Mouse (Mus musculus): Measurements from ENCODE around the gene Zdhhc1. TPM values are rescaled to one million over a fixed set of nuclear protein-coding genes. Genes with fewer than 3 reads are reported as not detected.
A peak's percentile ranks its signal among the peaks of the same experiment; 100 is the strongest.

Gene Zdhhc1
- total RNA-seq, 2 experiments from 2014 or later = 41.8 to 42.5 TPM

GRCm38 (mm10) chr8:105518436-105519313 lies 22.0 kb upstream of the Zdhhc1 start, which contains the start of gene Hsd11b2:
Gene Hsd11b2, plus strand, starts transcription at chr8:105518755.
- peak; percentile 18 to 50 for DNase-seq (ENCODE audit: low spot score in 2 of 2)

GRCm38 (mm10) chr8:105517346-105517745 lies 20.6 kb upstream of the Zdhhc1 start:
- no peak for DNase-seq (ENCODE audit: low spot score in 2 of 2)

- peak; percentile 77 to 82 for DNase-seq (ENCODE audit: low spot score in 2 of 2)
Measured at GRCm38 (mm10) chr8:105516018-105516645, 19.4 kb upstream of the Zdhhc1 start.

GRCm38 (mm10) chr8:105514656-105515055 lies 18.0 kb upstream of the Zdhhc1 start:
- no peak for DNase-seq (ENCODE audit: low spot score in 2 of 2)

GRCm38 (mm10) chr8:105514194-105514593 lies 17.5 kb upstream of the Zdhhc1 start:
- DNase-seq (ENCODE audit: low spot score in 2 of 2) = no peak

GRCm38 (mm10) chr8:105509997-105510735 lies 13.5 kb upstream of the Zdhhc1 start:
- DNase-seq (ENCODE audit: low spot score in 2 of 2) = no peak

GRCm38 (mm10) chr8:105508758-105509157 lies 12.1 kb upstream of the Zdhhc1 start:
- DNase-seq (ENCODE audit: low spot score in 2 of 2) = no peak

GRCm38 (mm10) chr8:105506977-105507376 lies 10.3 kb upstream of the Zdhhc1 start:
- DNase-seq (ENCODE audit: low spot score in 2 of 2) = no peak

GRCm38 (mm10) chr8:105504617-105505016 lies 7.9 kb upstream of the Zdhhc1 start:
- DNase-seq (ENCODE audit: low spot score in 2 of 2) = no peak

GRCm38 (mm10) chr8:105499787-105500186 lies 3.1 kb upstream of the Zdhhc1 start:
- DNase-seq (ENCODE audit: low spot score in 2 of 2) = no peak

- no peak for DNase-seq (ENCODE audit: low spot score in 2 of 2)
Measured at GRCm38 (mm10) chr8:105495350-105496302, 1.1 kb downstream of the Zdhhc1 start.

- DNase-seq (ENCODE audit: low spot score in 2 of 2) = no peak
Measured at GRCm38 (mm10) chr8:105494566-105494965, 2.1 kb downstream of the Zdhhc1 start.

- no peak for DNase-seq (ENCODE audit: low spot score in 2 of 2)
Measured at GRCm38 (mm10) chr8:105493495-105493894, 3.2 kb downstream of the Zdhhc1 start.

- no peak for DNase-seq (ENCODE audit: low spot score in 2 of 2)
Measured at GRCm38 (mm10) chr8:105489281-105489680, 7.4 kb downstream of the Zdhhc1 start.

- DNase-seq (ENCODE audit: low spot score in 2 of 2) = no peak
Measured at GRCm38 (mm10) chr8:105488082-105488481, 8.6 kb downstream of the Zdhhc1 start.

GRCm38 (mm10) chr8:105484392-105484791 lies 12.3 kb downstream of the Zdhhc1 start:
- no peak for DNase-seq (ENCODE audit: low spot score in 2 of 2)

GRCm38 (mm10) chr8:105484030-105484368 lies 12.7 kb downstream of the Zdhhc1 start:
- no peak for DNase-seq (ENCODE audit: low spot score in 2 of 2)

GRCm38 (mm10) chr8:105483212-105484029 lies 13.3 kb downstream of the Zdhhc1 start:
- no peak for DNase-seq (ENCODE audit: low spot score in 2 of 2)

GRCm38 (mm10) chr8:105482123-105482522 lies 14.6 kb downstream of the Zdhhc1 start:
- no peak for DNase-seq (ENCODE audit: low spot score in 2 of 2)

GRCm38 (mm10) chr8:105481453-105481852 lies 15.2 kb downstream of the Zdhhc1 start:
- no peak for DNase-seq (ENCODE audit: low spot score in 2 of 2)
